Mouse (Mus musculus) embryonic fibroblast, embryonic 13.5 days (primary cell): ENCODE measurements around the gene Cenpk. TPM values are rescaled to one million over a fixed set of nuclear protein-coding genes. Genes with fewer than 3 reads are reported as not detected.
A peak's percentile ranks its signal among the peaks of the same experiment; 100 is the strongest.
"Not testable (repeated sequence)": the region's sequence is repeated elsewhere in the genome, so short reads cannot be mapped to it uniquely, and the experiment has no call there.

ENCODE experiments used
- H3K27ac ChIP-seq: 2 replicates; pipeline ENCODE4 v1.5.1; 2012; ENCODE audit warnings: low read length, control low read depth, inconsistent platforms; ENCODE audit not compliant: insufficient read depth
- H3K4me1 ChIP-seq: 2 replicates; pipeline ENCODE4 v1.6.1; 2011; ENCODE audit warnings: low read length; ENCODE audit not compliant: control insufficient read depth, insufficient read depth
- H3K4me3 ChIP-seq: 2 replicates; pipeline ENCODE4 v1.5.1; 2011; ENCODE audit warnings: mild to moderate bottlenecking, control low read depth, low read length; ENCODE audit not compliant: insufficient read depth
- CTCF ChIP-seq: IDR thresholded peaks from 2 replicates; pipeline ENCODE4 v1.5.1; 2011; ENCODE audit warnings: mild to moderate bottlenecking, control low read depth, low read length, moderate library complexity, borderline replicate concordance; ENCODE audit not compliant: insufficient read depth
- POLR2A ChIP-seq: IDR thresholded peaks from 2 replicates; pipeline ENCODE4 v1.6.1; 2011; ENCODE audit warnings: low read depth, mild to moderate bottlenecking, control low read depth, low read length, moderate library complexity
- polyA plus RNA-seq: library from polyadenylated mRNA; stranded (reverse); fragments of >200 nt; gene quantifications from 2 replicates; pipeline ENCODE4 v1.2.4, GENCODE M21; 2011; ENCODE audit warnings: low read depth; ENCODE audit not compliant: missing spikeins, insufficient read length

The Cenpk gene
- polyA plus RNA-seq: 12.5 and 23.2 TPM in 2 replicates

DNA sequence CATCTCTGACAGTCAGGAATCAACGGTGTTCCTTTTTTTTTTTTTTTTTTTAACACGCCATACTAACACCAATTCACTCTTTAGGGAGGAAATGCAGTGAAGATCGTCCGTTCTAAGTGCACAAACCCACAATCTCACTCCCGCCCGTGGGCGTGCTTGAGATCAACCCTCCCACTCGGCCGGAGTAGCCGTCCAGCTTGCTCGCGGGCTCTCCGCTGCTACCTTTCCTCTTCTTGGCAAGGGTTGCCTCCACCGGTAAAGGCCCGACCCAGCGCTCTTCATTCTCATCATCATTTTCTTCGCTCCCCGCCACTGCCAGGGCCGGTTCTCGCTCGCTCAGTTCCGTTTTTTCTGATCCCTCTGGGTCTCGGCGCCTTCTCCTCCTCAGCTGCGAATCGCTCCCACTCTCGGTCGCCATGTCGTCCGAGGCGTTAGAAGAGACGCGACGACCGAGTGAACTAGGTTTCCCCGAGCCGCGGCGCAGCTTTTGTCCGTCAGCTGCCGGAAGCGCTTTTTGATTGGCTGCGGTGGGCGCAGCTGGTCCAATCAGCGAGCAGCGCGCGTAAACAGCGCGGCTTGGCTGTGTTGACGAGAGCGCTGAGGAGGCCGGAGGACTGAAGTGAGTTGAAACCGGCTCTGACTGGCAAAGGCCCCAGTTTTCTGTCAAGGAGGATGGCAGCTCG is at the start of gene Cenpk, which contains the start of gene Ppwd1:
Cenpk (plus strand) TSS at position 228 of the 683 bp plus-strand sequence.
Ppwd1 (minus strand) TSS at position 460 of the 683 bp plus-strand sequence.
- Histone ChIP-seq H3K4me3 (peak within 1 kb of the TSS; percentile 94), H3K27ac (peak within 1 kb of the TSS; percentile 94), H3K4me1 (peaks cover 2% of the 10 kb centered on the region; the same call in 1 of the 2 replicates)
- no peak for TF ChIP-seq CTCF
- TF ChIP-seq POLR2A: peak; percentile 96

DNA sequence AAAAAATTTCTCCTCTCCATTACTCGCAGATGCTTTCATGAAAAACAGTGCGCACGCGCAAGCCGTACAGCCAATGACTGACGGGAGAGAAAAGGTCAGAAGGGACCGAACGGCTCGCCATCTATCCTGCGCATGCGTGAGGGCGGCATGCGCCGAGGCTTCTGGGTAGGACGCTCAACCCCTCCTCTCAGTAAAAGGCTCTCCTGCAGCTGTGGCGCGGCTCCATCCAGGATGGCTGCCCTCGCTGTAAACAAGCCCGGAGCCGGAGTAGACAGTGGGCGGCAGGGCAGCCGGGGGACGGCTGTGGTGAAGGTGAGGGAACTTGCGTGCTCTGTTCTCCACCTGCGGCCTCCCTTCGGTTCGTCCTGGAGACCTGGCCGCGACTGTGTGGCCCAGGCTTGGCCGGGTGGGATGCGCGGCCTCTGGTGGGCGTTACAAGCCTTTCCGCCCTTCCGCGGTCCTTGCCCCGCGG is 49.7 kb upstream of the Cenpk start, which contains the start of gene Trim23:
Trim23 (plus strand) TSS at position 148 of the 472 bp plus-strand sequence.
- peak; percentile 96 for TF ChIP-seq POLR2A
- no peak for TF ChIP-seq CTCF
- Histone ChIP-seq H3K4me3 (peak within 1 kb of the TSS; percentile 93), H3K4me1 (no peaks in the 10 kb centered on the region; the same call in 1 of the 2 replicates), H3K27ac (peak within 1 kb of the TSS; percentile 66)

DNA sequence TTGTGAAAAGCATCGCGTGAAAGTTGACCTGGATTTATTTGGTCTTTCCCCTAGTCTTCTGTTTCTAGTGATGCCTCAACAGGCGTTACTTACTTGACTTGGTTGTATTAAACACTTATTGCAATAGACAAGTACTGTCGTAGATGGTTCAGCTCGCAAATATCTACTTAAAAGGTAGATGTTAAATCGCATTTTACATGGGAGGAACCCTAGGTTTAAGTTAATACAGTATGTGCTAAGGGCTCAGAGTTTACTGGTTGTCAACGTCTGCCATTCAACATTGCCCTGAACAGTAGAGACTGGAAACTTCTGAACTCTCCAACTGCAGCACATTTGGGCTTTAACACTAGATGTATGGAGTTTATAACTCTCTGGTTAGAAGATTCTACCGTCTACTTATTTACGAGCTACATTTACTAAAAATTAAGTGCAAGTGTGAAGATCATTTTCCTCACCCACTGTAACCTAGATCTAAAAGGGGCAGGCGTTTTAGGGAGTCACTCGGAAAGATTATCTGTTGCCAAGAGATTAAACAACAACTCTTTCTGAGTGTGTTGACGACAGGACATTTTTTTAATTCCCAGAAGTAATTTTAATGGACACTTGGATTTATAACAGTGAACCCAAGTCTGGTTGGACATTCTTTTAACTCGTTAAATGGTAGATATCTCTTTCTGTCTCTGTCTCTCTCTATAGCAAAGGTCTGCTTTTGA is 49.1 kb upstream of the Cenpk start:
- TF ChIP-seq POLR2A: no peak
- no peak for TF ChIP-seq CTCF
- H3K4me3 ChIP-seq: peak overlapping the region; percentile 93
- no peak overlapping the region for H3K27ac ChIP-seq
- H3K4me1 ChIP-seq: no peaks in the 10 kb centered on the region; the same call in 1 of the 2 replicates

DNA sequence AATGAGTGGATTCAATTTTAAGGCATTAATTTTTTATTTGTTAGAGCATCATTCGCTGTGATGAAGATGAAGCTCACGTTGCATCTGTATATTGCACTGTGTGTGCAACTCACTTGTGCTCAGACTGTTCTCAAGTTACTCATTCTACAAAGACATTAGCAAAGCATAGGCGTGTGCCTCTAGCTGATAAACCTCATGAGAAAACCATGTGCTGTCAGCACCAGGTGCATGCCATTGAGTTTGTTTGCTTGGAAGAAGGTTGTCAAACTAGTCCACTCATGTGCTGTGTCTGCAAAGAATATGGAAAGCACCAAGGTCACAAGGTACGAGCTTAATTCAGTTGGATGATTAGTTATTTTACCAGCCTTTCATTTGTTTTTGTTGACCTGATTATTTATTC is 41.1 kb upstream of the Cenpk start:
- TF ChIP-seq POLR2A (no peak), CTCF (no peak)
- no peaks in the 10 kb centered on the region for H3K4me1 ChIP-seq
- H3K4me3 ChIP-seq: no peak overlapping the region
- H3K27ac ChIP-seq: no peak overlapping the region

DNA sequence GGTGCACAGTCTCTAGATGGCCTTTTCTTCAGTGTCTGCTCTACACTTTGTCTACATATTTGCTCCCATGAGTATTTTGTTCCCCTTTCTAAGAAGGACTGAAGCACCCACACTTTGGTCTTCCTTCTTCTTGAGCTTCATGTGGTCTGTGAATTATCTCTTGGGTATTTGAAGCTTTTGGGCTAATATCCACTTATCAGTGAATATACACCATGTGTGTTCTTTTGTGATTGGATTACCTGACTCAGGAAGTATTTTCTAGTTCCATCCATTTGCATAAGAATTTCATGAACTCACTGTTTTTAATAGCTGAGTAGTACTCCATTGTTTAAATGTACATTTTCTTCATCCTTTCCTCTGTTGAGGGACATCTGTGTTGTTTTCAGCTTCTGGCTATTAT is 32.5 kb upstream of the Cenpk start:
- not testable (repeated sequence) for H3K4me3 ChIP-seq, H3K27ac ChIP-seq, H3K4me1 ChIP-seq

DNA sequence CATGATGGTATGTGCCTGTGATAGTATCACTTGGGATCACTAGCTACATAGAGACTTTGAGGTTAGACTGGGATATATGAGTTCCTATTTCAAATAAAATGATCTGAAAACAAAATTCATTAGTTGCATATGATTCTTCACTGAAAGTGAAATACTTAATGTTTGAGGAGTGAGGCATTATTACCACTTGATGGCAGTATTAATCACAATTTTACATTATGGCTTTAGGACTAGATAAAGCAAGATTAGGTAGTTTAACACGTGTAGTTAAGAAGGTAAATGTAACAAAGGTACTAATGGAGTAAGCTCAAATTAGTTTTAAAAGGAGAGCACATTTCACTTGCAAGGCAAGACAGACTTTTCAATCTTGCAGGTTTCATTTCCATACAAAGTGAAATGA is 24.1 kb upstream of the Cenpk start:
- no peak overlapping the region for H3K4me3 ChIP-seq
- peaks cover 4% of the 10 kb centered on the region for H3K4me1 ChIP-seq
- no peak for TF ChIP-seq POLR2A
- H3K27ac ChIP-seq: no peak overlapping the region

DNA sequence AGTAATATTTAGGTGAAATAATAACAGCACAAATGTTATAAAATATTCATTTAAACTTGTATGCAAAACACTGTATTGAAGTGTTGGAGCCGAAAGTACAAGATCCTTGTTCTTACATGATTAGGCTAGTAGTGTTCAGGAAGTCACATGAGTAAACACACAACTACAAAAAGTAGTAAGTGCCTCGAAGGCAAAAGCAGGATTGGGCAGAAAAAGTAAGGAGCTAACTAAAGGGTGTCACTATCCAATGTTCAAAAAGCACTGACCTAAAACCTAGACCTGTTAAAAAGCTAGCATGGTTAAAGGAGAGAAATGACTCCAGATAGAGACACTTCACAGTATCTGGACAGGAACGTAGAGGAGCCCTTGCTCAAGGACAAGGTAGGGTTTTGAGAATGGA is 933 bp upstream of the Cenpk start:
- H3K27ac ChIP-seq: no peak overlapping the region
- H3K4me1 ChIP-seq: peaks cover 2% of the 10 kb centered on the region; the same call in 1 of the 2 replicates
- TF ChIP-seq CTCF: no peak
- no peak for TF ChIP-seq POLR2A
- peak overlapping the region; percentile 94 for H3K4me3 ChIP-seq

DNA sequence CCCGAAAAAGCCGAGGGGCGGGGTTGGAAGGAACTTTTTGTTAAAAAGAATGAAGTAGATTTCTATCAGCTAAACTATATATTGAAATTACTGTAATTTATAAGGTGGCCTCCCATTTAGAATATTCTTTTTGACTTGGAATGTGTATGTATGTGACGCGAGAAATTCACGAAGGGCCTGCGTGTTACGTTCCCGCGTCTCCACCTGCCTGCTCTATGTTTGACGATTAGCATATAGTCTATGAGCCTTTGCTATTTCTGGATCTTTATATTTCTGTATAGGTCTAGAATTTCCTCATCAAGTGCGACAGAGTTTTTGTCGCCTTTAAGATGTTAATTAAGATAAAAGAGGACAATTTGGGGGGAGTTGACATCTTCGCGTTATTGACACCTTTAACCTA is 770 bp downstream of the Cenpk start:
- TF ChIP-seq CTCF (no peak), POLR2A (no peak)
- H3K4me1 ChIP-seq: peaks cover 2% of the 10 kb centered on the region; the same call in 1 of the 2 replicates
- H3K27ac ChIP-seq: no peak overlapping the region
- peak overlapping the region; percentile 88 for H3K4me3 ChIP-seq

DNA sequence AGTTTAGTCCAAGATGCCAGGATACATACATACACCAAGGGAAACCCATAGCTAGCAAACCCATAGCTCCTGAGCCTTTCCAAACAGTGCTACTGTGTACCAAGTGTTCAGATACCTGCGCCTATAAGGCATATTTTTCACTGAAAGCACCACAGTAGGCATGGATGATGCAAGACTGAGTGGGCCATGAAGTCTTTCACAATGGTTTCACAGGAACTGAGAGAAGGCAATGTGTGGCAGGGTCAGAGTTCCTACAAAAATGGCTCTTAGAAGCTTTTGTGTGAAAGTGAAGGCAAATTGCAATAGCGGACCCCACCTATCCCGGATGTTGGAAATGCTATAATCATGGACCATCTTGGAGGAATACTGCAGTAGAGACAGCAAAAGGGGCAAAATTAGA is 30.6 kb downstream of the Cenpk start:
- Histone ChIP-seq H3K4me1 (no peaks in the 10 kb centered on the region), H3K27ac (no peak overlapping the region), H3K4me3 (no peak overlapping the region)
- TF ChIP-seq POLR2A: no peak
- TF ChIP-seq CTCF: no peak

DNA sequence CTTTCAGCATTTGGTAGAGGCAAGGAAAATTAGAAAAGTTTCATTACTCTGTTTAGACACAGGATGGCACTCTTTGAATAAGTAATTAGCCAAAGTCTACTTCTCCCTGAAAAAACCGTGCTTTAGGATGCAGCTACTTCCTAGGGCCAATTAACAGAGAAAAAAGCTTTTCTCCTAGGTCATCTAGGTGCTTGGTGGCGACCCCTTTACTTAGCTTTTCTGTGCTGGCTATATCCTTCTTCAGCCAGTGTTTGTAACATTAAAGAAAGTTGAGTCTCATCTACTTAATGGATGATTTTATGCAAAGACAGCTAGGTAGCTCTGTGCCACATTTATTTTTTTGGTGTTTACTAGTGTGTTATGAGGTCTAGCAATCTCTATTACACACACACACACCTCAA is 56.6 kb downstream of the Cenpk start:
- H3K27ac ChIP-seq: peak overlapping the region; percentile 99
- no peaks in the 10 kb centered on the region for H3K4me1 ChIP-seq
- no peak for TF ChIP-seq POLR2A
- TF ChIP-seq CTCF: no peak
- no peak overlapping the region for H3K4me3 ChIP-seq
